Mouse (Mus musculus) kidney, postnatal 36 days (tissue): ENCODE data around the gene Gm10720.
A peak's percentile ranks its signal among the peaks of the same experiment; 100 is the strongest.
"Not testable (repeated sequence)": the region's sequence is repeated elsewhere in the genome, so short reads cannot be mapped to it uniquely, and the experiment has no call there.

Experiments used
- DNase-seq, 2 experiments: peaks; one replicate each; pipeline ENCODE4 v3.0.0; 2021 to 2022; ENCODE audit warnings: mixed read lengths in 2 of 2

Gm10720 gene

GRCm38 (mm10) chr9:3015354-3015753 is at the start of gene Gm10720:
Gm10720 (plus strand) TSS chr9:3015654.
- DNase-seq, result not testable (repeated sequence)

DNA sequence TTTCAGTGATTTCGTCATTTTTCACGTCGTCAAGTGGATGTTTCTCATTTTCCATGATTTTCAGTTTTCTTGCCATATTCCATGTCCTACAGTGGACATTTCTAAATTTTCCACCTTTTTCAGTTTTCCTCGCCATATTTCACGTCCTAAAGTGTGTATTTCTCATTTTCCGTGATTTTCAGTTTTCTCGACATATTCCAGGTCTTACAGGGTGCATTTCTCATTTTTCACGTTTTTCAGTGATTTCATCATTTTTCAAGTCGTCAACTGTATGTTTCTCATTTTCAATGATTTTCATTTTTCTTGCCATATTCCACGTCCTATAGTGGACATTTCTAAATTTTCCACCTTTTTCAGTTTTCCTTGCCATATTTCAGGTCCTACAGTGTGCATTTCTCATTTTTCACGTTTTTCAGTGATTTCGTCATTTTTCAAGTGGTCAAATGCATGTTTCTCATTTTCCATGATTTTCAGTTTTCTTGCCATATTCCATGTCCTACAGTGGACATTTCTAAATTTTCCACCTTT is 14.9 kb upstream of the Gm10720 start, which contains the start of gene Gm10722:
Gene Gm10722 (plus strand): TSS at position 478 of the 528 bp plus-strand sequence.
- DNase-seq, result not testable (repeated sequence)

DNA sequence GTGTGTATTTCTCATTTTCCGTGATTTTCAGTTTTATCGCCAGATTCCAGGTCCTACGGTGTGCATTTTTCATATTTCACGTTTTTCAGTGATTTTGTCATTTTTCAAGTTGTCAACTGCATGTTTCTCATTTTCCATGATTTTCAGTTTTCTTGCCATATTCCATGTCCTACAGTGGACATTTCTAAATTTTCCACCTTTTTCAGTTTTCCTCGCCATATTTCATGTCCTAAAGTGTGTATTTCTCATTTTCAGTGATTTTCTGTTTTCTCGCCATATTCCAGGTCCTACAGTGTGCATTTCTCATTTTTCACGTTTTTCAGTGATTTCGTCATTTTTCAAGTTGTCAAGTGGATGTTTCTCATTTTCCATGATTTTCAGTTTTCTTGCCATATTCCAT is 14.4 kb upstream of the Gm10720 start:
- peak in 1 of 2 experiments; percentile 16 for DNase-seq

DNA sequence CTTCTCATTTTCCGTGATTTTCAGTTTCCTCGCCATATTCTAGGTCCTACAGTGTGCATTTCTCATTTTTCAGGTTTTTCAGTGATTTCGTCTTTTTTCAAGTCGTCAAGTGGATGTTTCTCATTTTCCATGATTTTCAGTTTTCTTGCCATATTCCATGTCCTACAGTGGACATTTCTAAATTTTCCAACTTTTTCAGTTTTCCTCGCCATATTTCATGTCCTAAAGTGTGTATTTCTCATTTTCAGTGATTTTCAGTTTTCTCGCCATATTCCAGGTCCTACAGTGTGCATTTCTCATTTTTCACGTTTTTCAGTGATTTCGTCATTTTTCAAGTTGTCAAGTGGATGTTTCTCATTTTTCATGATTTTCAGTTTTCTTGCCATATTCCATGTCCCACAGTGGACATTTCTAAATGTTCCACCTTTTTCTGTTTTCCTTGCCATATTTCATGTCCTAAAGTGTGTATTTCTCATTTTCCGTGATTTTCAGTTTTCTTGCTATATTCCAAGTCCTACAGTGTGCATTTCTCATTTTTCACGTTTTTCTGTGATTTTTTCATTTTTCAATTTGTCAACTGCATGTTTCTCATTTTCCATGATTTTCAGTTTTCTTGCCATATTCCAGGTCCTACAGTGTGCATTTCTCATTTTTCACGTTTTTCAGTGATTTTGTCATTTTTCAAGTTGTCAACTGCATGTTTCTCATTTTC is 13.3 kb upstream of the Gm10720 start:
- DNase-seq, result peak; percentile 98 to 99

DNA sequence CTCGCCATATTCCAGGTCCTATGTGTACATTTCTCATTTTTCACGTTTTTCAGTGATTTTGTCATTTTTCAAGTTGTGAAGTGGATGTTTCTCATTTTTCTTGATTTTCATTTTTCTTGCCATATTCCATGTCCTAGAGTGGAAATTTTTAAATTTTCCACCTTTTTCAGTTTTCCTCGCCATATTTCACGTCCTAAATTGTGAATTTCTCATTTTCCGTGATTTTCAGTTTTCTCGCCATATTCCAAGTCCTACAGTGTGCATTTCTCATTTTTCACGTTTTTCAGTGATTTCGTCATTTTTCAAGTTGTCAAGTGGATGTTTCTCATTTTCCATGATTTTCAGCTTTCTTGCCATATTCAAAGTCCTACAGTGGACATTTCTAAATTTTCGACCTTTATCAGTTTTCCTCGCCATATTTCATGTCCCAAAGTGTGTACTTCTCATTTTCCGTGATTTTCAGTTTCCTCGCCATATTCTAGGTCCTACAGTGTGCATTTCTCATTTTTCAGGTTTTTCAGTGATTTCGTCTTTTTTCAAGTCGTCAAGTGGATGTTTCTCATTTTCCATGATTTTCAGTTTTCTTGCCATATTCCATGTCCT is 12.6 kb upstream of the Gm10720 start, which contains the start of gene Gm11168:
Gene Gm11168 (plus strand): TSS at position 553 of the 603 bp plus-strand sequence.
- peak in 1 of 2 experiments; percentile 9 for DNase-seq

- DNase-seq, result not testable (repeated sequence)
These were observed 9.3 kb upstream of the Gm10720 start for GRCm38 (mm10) chr9:3006179-3006578.

DNA sequence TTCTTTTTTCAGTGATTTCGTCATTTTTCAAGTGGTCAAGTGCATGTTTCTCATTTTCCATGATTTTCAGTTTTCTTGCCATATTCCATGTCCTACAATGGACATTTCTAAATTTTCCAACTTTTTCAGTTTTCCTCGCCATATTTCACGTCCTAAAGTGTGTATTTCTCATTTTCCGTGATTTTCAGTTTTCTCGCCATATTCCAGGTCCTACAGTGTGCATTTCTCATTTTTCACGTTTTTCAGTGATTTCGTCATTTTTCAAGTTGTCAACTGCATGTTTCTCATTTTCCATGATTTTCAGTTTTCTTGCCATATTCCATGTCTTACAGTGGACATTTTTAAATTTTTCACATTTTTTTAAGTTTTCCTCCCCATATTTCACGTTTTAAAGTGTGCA is 8.8 kb upstream of the Gm10720 start:
- peak; percentile 54 to 78 for DNase-seq

GRCm38 (mm10) chr9:3007272-3007671 is 8.2 kb upstream of the Gm10720 start:
- DNase-seq, result peak in 1 of 2 experiments; percentile 4

GRCm38 (mm10) chr9:3009331-3009730 is 6.1 kb upstream of the Gm10720 start:
- DNase-seq, result not testable (repeated sequence)

DNA sequence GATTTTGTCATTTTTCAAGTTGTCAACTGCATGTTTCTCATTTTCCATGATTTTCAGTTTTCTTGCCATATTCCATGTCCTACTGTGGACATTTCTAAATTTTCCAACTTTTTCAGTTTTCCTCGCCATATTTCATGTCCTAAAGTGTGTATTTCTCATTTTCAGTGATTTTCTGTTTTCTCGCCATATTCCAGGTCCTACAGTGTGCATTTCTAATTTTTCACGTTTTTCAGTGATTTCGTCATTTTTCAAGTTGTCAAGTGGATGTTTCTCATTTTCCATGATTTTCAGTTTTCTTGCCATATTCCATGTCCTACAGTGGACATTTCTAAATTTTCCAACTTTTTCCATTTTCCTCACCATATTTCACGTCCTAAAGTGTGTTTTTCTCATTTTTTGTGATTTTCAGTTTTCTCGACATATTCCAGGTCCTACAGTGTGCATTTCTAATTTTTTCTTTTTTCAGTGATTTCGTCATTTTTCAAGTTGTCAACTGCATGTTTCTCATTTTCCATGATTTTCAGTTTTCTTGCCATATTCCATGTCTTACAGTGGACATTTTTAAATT is 3.3 kb upstream of the Gm10720 start:
- not testable (repeated sequence) for DNase-seq

DNA sequence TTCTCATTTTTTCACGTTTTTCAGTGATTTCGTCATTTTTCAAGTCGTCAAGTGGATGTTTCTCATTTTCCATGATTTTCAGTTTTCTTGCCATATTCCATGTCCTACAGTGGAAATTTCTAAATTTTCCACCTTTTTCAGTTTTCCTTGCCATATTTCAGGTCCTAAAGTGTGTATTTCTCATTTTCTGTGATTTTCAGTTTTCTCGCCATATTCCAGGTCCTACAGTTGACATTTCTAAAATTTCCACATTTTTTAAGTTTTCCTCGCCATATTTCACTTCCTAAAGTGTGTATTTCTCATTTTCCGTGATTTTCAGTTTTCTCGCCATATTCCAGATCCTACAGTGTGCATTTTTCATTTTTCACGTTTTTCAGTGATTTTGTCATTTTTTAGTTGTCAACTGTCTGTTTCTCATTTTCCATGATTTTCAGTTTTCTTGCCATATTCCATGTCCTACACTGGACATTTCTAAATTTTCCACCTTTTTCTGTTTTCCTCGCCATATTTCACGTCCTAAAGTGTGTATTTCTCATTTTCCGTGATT is 2.6 kb upstream of the Gm10720 start, which contains the start of gene Gm10721:
Gene Gm10721 (plus strand): TSS at position 408 of the 547 bp plus-strand sequence.
- DNase-seq, result not testable (repeated sequence)

DNA sequence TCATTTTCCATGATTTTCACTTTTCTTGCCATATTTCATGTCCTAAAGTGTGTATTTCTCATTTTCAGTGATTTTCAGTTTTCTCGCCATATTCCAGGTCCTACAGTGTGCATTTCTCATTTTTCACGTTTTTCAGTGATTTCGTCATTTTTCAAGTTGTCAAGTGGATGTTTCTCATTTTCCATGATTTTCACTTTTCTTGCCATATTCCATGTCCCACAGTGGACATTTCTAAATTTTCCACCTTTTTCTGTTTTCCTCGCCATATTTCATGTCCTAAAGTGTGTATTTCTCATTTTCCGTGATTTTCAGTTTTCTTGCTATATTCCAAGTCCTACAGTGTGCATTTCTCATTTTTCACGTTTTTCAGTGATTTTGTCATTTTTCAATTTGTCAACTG is 442 bp downstream of the Gm10720 start:
- DNase-seq, result peak in 1 of 2 experiments; percentile 1

DNA sequence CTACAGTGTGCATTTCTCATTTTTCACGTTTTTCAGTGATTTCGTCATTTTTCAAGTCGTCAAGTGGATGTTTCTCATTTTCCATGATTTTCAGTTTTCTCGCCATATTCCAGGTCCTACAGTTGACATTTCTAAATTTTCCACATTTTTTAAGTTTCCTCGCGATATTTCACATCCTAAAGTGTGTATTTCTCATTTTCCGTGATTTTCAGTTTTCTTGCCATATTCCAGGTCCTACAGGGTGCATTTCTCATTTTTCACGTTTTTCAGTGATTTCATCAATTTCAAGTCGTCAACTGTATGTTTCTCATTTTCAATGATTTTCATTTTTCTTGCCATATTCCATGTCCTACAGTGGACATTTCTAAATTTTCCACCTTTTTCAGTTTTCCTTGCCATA is 1.7 kb downstream of the Gm10720 start, which contains the start of gene Gm10719:
Gene Gm10719 (plus strand): TSS at position 301 of the 400 bp plus-strand sequence.
- DNase-seq, result not testable (repeated sequence)

DNA sequence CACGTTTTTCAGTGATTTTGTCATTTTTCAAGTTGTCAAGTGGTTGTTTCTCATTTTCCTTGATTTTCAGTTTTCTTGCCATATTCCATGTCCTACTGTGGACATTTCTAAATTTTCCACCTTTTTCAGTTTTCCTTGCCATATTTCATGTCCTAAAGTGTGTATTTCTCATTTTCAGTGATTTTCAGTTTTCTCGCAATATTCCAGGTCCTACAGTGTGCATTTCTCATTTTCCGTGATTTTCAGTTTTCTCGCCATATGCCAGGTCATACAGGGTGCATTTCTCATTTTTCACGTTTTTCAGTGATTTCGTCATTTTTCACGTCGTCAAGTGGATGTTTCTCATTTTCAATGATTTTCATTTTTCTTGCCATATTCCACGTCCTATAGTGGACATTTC is 3.5 kb downstream of the Gm10720 start:
- DNase-seq, result peak; percentile 20 to 99

GRCm38 (mm10) chr9:3019835-3020727 is 4.6 kb downstream of the Gm10720 start:
- DNase-seq, result peak; percentile 74 to 78

- peak; percentile 36 to 70 for DNase-seq
These were observed 7.0 kb downstream of the Gm10720 start for GRCm38 (mm10) chr9:3022316-3023008.

GRCm38 (mm10) chr9:3023312-3023984 is 8.0 kb downstream of the Gm10720 start, which contains the start of gene Gm10718:
Gm10718 (plus strand) TSS chr9:3023547.
- DNase-seq, result peak; percentile 14 to 16

DNA sequence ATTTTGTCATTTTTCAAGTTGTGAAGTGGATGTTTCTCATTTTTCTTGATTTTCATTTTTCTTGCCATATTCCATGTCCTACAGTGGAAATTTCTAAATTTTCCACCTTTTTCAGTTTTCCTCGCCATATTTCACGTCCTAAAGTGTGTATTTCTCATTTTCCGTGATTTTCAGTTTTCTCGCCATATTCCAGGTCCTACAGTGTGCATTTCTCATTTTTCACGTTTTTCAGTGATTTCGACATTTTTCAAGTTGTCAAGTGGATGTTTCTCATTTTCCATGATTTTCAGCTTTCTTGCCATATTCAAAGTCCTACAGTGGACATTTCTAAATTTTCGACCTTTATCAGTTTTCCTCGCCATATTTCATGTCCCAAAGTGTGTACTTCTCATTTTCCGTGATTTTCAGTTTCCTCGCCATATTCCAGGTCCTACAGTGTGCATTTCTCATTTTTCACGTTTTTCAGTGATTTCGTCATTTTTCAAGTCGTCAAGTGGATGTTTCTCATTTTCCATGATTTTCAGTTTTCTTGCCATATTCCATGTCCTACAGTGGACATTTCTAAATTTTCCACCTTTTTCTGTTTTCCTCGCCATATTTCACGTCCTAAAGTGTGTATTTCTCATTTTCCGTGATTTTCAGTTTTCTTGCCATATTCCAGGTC is 8.7 kb downstream of the Gm10720 start:
- peak; percentile 35 to 42 for DNase-seq

DNA sequence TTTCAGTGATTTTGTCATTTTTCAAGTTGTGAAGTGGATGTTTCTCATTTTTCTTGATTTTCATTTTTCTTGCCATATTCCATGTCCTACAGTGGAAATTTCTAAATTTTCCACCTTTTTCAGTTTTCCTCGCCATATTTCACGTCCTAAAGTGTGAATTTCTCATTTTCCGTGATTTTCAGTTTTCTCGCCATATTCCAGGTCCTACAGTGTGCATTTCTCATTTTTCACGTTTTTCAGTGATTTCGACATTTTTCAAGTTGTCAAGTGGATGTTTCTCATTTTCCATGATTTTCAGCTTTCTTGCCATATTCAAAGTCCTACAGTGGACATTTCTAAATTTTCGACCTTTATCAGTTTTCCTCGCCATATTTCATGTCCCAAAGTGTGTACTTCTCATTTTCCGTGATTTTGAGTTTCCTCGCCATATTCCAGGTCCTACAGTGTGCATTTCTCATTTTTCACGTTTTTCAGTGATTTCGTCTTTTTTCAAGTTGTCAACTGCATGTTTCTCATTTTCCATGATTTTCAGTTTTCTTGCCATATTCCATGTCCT is 9.5 kb downstream of the Gm10720 start, which contains the start of gene Gm10717:
Gene Gm10717 (plus strand): TSS at position 506 of the 556 bp plus-strand sequence.
- peak; percentile 37 to 59 for DNase-seq
